Mouse (Mus musculus): ENCODE results near the gene Cmc4.

DNA sequence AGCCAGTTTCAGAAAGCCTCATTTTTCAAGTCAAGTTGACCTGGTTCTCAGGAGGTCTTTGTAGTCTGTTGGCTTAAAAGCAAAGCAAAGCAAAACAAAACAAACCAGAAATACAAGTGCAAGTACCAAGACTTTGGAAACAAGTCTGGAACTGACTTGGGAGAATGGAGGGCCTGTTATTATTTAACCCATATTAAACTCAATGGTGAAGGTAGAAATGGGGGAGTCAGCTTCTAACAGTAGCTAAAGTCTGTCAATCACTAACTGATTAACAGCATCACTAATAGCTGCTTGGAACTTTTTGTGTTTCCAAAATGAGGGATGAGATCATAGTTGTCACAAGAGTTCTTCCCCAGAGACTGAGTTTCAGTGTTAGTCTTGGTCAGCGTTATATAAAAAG lies 16.9 kb downstream of the Cmc4 start:
- no peak for TF ChIP-seq CTCF (IDR thresholded peaks at IDR 0.05; ENCODE audit: borderline replicate concordance, control insufficient read depth, extremely low read depth, insufficient read depth, low read length, poor library complexity)
- TF ChIP-seq POLR2A (IDR thresholded peaks at IDR 0.05; ENCODE audit: control insufficient read depth, extremely low read depth, insufficient read depth, low read length, poor library complexity) = no peak

Data from thymus, adult 2 months (tissue).